Mouse (Mus musculus) lung, postnatal 0 days (tissue): ENCODE data around the gene Lamp1.

ENCODE experiments used
- CTCF ChIP-seq: IDR thresholded peaks from 2 replicates; pipeline ENCODE4 v1.5.1; 2016; ENCODE audit warnings: antibody characterized with exemption, mild to moderate bottlenecking
- EP300 ChIP-seq: IDR thresholded peaks from 2 replicates; pipeline ENCODE4 v1.6.1; 2016; ENCODE audit warnings: antibody characterized with exemption, mild to moderate bottlenecking, control low read depth

DNA sequence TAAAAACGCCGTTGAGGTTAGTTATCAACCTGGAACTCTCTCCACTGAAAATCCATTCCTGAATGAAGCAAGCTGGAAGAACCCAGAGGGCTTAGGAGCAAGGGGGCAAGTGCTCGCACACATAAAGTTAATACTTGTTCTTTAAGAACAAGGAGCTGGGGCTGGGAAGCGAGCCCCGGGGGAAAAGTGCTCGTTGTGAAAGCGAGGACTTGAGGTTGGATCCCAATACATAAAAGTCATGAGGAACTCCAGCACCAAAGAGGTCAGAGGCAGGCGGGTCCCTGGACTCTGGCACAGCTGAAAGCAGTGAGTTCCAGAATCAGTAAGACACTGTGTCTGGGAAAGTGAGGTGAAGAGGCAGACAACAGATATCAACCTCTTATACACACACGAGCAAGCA, 4.9 kb upstream of the Lamp1 start:
- TF ChIP-seq CTCF (no peak), EP300 (no peak)
